Mouse (Mus musculus): ENCODE data around the gene Khsrp. TPM values are rescaled to one million over a fixed set of nuclear protein-coding genes. Genes with fewer than 3 reads are reported as not detected.

The Khsrp gene
- total and polyA plus RNA-seq, 3 experiments, result 89.3 to 157 (median 125) TPM

GRCm38 (mm10) chr17:56979524-56979923, 51.8 kb downstream of the Khsrp start:
- no peak for DNase-seq (ENCODE audit: low read depth, low spot score)
- Histone ChIP-seq H3K9me3 (replicated peaks; ENCODE audit: insufficient read depth, low read length) (no peaks in the 10 kb centered on the region), H3K4me1 (ENCODE audit: control insufficient read depth in 1 of 2, insufficient read depth in 2 of 2, low read length in 2 of 2) (no peaks in the 10 kb centered on the region), H3K79me2 (ENCODE audit: control insufficient read depth, insufficient read depth, low read length, poor library complexity) (no peaks in the 10 kb centered on the region), H3K4me3 (ENCODE audit: control insufficient read depth in 1 of 2, insufficient read depth in 1 of 2, low read depth in 2 of 2, low read length in 2 of 2) (no peak overlapping the region), H3K36me3 (ENCODE audit: control insufficient read depth in 1 of 2, insufficient read depth in 2 of 2, low read length in 2 of 2) (no peaks in the 10 kb centered on the region), H3K27ac (ENCODE audit: control insufficient read depth, low read depth, low read length) (no peak overlapping the region), H3K27me3 (ENCODE audit: control insufficient read depth in 1 of 2, insufficient read depth in 2 of 2, low read length in 2 of 2) (no peaks in the 10 kb centered on the region; a peak in 1 of 4 replicates), H3K9ac (ENCODE audit: control insufficient read depth, low read depth, low read length, poor library complexity, severe bottlenecking) (no peak overlapping the region)
- TF ChIP-seq USF1 (IDR thresholded peaks at IDR 0.05; ENCODE audit: low read depth, low read length) (no peak), GATA1 (IDR thresholded peaks at IDR 0.05; ENCODE audit: low read depth, low read length) (no peak), RAD21 (IDR thresholded peaks at IDR 0.05; ENCODE audit: low read depth, low read length) (no peak), TBP (IDR thresholded peaks at IDR 0.05; ENCODE audit: low read depth, low read length) (no peak), CHD1 (IDR thresholded peaks at IDR 0.05; ENCODE audit: low read depth, low read length) (no peak)

GRCm38 (mm10) chr17:56976531-56977390, 54.6 kb downstream of the Khsrp start:
- H3K9ac ChIP-seq (ENCODE audit: control insufficient read depth, low read depth, low read length, poor library complexity, severe bottlenecking), result no peak overlapping the region
- TF ChIP-seq HCFC1 (IDR thresholded peaks at IDR 0.05; ENCODE audit: low read depth, low read length) (no peak), GABPA (IDR thresholded peaks at IDR 0.05; ENCODE audit: low read depth, low read length) (no peak)
- H3K27ac ChIP-seq (ENCODE audit: control insufficient read depth, low read depth, low read length), result no peak overlapping the region
- H3K79me2 ChIP-seq (ENCODE audit: control insufficient read depth, insufficient read depth, low read length, poor library complexity), result no peaks in the 10 kb centered on the region
- DNase-seq (ENCODE audit: low read depth, low spot score), result no peak
- H3K4me1 ChIP-seq (ENCODE audit: control insufficient read depth in 1 of 2, insufficient read depth in 2 of 2, low read length in 2 of 2), result no peaks in the 10 kb centered on the region
- peaks cover 0 to 2% of the 10 kb centered on the region in 2 experiments; a peak in 3 of 4 replicates for H3K27me3 ChIP-seq (ENCODE audit: control insufficient read depth in 1 of 2, insufficient read depth in 2 of 2, low read length in 2 of 2)
- H3K4me3 ChIP-seq (ENCODE audit: control insufficient read depth in 1 of 2, insufficient read depth in 1 of 2, low read depth in 2 of 2, low read length in 2 of 2), result no peak overlapping the region
- H3K9me3 ChIP-seq (replicated peaks; ENCODE audit: insufficient read depth, low read length), result no peaks in the 10 kb centered on the region
- H3K36me3 ChIP-seq (ENCODE audit: control insufficient read depth in 1 of 2, insufficient read depth in 2 of 2, low read length in 2 of 2), result no peaks in the 10 kb centered on the region

GRCm38 (mm10) chr17:56975391-56975790, 55.9 kb downstream of the Khsrp start:
- Histone ChIP-seq H3K27ac (ENCODE audit: control insufficient read depth, low read depth, low read length) (no peak overlapping the region), H3K9ac (ENCODE audit: control insufficient read depth, low read depth, low read length, poor library complexity, severe bottlenecking) (no peak overlapping the region), H3K36me3 (ENCODE audit: control insufficient read depth in 1 of 2, insufficient read depth in 2 of 2, low read length in 2 of 2) (no peaks in the 10 kb centered on the region), H3K4me3 (ENCODE audit: control insufficient read depth in 1 of 2, insufficient read depth in 1 of 2, low read depth in 2 of 2, low read length in 2 of 2) (no peak overlapping the region), H3K79me2 (ENCODE audit: control insufficient read depth, insufficient read depth, low read length, poor library complexity) (no peaks in the 10 kb centered on the region), H3K4me1 (ENCODE audit: control insufficient read depth in 1 of 2, insufficient read depth in 2 of 2, low read length in 2 of 2) (no peaks in the 10 kb centered on the region), H3K9me3 (replicated peaks; ENCODE audit: insufficient read depth, low read length) (no peaks in the 10 kb centered on the region), H3K27me3 (ENCODE audit: control insufficient read depth in 1 of 2, insufficient read depth in 2 of 2, low read length in 2 of 2) (peaks cover 1 to 11% of the 10 kb centered on the region in 2 experiments; a peak in 3 of 4 replicates)
- no peak for DNase-seq (ENCODE audit: low read depth, low spot score)
- TF ChIP-seq MAZ (IDR thresholded peaks at IDR 0.05; ENCODE audit: low read depth, low read length) (no peak), TCF12 (IDR thresholded peaks at IDR 0.05; ENCODE audit: low read depth, low read length) (no peak), MAX (IDR thresholded peaks at IDR 0.05; ENCODE audit: low read length) (no peak), CTCF (IDR thresholded peaks at IDR 0.05 in 2 of 3, conservative IDR thresholded peaks at IDR 0.05 in 1 of 3; ENCODE audit: control insufficient read depth in 1 of 3, insufficient read depth in 1 of 3, low read depth in 2 of 3, low read length in 3 of 3, poor library complexity in 1 of 3, severe bottlenecking in 1 of 3) (no peak), UBTF (IDR thresholded peaks at IDR 0.05; ENCODE audit: borderline replicate concordance, insufficient read depth, low read depth, low read length) (no peak), HCFC1 (IDR thresholded peaks at IDR 0.05; ENCODE audit: low read depth, low read length) (no peak), ZC3H11A (IDR thresholded peaks at IDR 0.05; ENCODE audit: low read depth, low read length) (no peak), SIN3A (IDR thresholded peaks at IDR 0.05; ENCODE audit: low read length) (no peak), TBP (IDR thresholded peaks at IDR 0.05; ENCODE audit: low read depth, low read length) (no peak), POLR2AphosphoS5 (IDR thresholded peaks at IDR 0.05; ENCODE audit: borderline replicate concordance, low read depth, low read length) (no peak), JUND (IDR thresholded peaks at IDR 0.05; ENCODE audit: low read depth, low read length) (no peak), POLR2A (IDR thresholded peaks at IDR 0.05; ENCODE audit: control insufficient read depth in 1 of 2, insufficient read depth in 1 of 2, low read depth in 1 of 2, low read length in 2 of 2, poor library complexity in 1 of 2) (no peak)
